Mouse (Mus musculus) 3T3-L1 (cell line): ENCODE results near the gene Ica1l.
"Not testable (repeated sequence)": the region's sequence is repeated elsewhere in the genome, so short reads cannot be mapped to it uniquely, and the experiment has no call there.

Source experiments
- DNase-seq: peaks from one replicate; pipeline ENCODE4 v3.0.0-alpha.2; 2015; ENCODE audit warnings: low read depth, low spot score

Gene Ica1l

GRCm38 (mm10) chr1:60042796-60043469 lies at the start of gene Ica1l:
Ica1l (minus strand) TSS chr1:60043184.
- no peak for DNase-seq

GRCm38 (mm10) chr1:60076411-60076810 lies 33.4 kb upstream of the Ica1l start:
- no peak for DNase-seq

GRCm38 (mm10) chr1:60075590-60075989 lies 32.6 kb upstream of the Ica1l start:
- DNase-seq, result no peak

GRCm38 (mm10) chr1:60074935-60075334 lies 32.0 kb upstream of the Ica1l start:
- no peak for DNase-seq

- DNase-seq, result not testable (repeated sequence)
These were observed 27.7 kb upstream of the Ica1l start for GRCm38 (mm10) chr1:60070725-60071124.

GRCm38 (mm10) chr1:60056310-60056709 lies 13.3 kb upstream of the Ica1l start:
- no peak for DNase-seq

- DNase-seq, result no peak
These were observed 11.7 kb upstream of the Ica1l start for GRCm38 (mm10) chr1:60054659-60055058.

GRCm38 (mm10) chr1:60047481-60047880 lies 4.5 kb upstream of the Ica1l start:
- not testable (repeated sequence) for DNase-seq

- no peak for DNase-seq
These were observed 1.6 kb upstream of the Ica1l start for GRCm38 (mm10) chr1:60044595-60044994.

GRCm38 (mm10) chr1:60042398-60042795 lies 587 bp downstream of the Ica1l start:
- no peak for DNase-seq

GRCm38 (mm10) chr1:60035044-60035443 lies 7.9 kb downstream of the Ica1l start:
- no peak for DNase-seq

- DNase-seq, result no peak
These were observed 25.9 kb downstream of the Ica1l start for GRCm38 (mm10) chr1:60017031-60017469.

- no peak for DNase-seq
These were observed 26.8 kb downstream of the Ica1l start for GRCm38 (mm10) chr1:60016136-60016611.

GRCm38 (mm10) chr1:60015511-60015910 lies 27.5 kb downstream of the Ica1l start:
- no peak for DNase-seq

- DNase-seq, result no peak
These were observed 29.2 kb downstream of the Ica1l start for GRCm38 (mm10) chr1:60013779-60014178.

- no peak for DNase-seq
These were observed 34.2 kb downstream of the Ica1l start for GRCm38 (mm10) chr1:60008743-60009142.

- no peak for DNase-seq
These were observed 35.6 kb downstream of the Ica1l start for GRCm38 (mm10) chr1:60007337-60007736.

GRCm38 (mm10) chr1:60000319-60000718 lies 42.7 kb downstream of the Ica1l start:
- DNase-seq, result peak; percentile 93

- DNase-seq, result no peak
These were observed 45.6 kb downstream of the Ica1l start for GRCm38 (mm10) chr1:59997352-59997751.

- DNase-seq, result no peak
These were observed 47.3 kb downstream of the Ica1l start for GRCm38 (mm10) chr1:59995646-59996045.

GRCm38 (mm10) chr1:59987399-59988040 lies 55.5 kb downstream of the Ica1l start:
- no peak for DNase-seq

- no peak for DNase-seq
These were observed 56.4 kb downstream of the Ica1l start for GRCm38 (mm10) chr1:59986626-59987025.

GRCm38 (mm10) chr1:59967291-59967690 lies 75.7 kb downstream of the Ica1l start:
- DNase-seq, result peak; percentile 63
